Mouse (Mus musculus): ENCODE results near the gene Acaca.

DNA sequence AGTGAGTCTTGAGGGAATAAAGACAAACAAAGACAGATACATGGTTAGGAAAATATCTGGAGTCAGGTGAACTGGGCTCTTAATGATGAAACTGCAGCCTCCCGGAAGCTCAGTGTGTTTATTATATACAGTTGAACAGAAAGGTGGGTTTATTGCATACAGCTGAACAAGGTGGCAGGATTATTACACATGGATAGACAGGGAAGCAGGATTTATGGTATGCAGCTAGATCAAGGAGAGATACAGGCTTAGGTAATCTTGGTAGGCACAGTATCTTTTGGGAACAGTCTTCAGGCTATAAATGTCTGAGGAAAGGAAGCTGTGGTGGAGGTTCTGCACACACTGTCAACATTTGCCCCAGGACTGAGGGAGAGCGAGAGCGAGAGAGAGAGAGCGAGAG lies 126.4 kb downstream of the Acaca start:
- TF ChIP-seq CTCF (IDR thresholded peaks at IDR 0.05; ENCODE audit: borderline replicate concordance, extremely low read depth, insufficient read depth, insufficient read length) = no peak
- no peak for TF ChIP-seq POLR2A (IDR thresholded peaks at IDR 0.05; ENCODE audit: borderline replicate concordance, extremely low read depth, insufficient read depth, insufficient read length, poor library complexity, severe bottlenecking)

Data from brain, embryonic 14.5 days (tissue).